Mouse (Mus musculus) kidney, embryonic 16.5 days (tissue): Measurements from ENCODE around the gene Schip1. TPM values are rescaled to one million over a fixed set of nuclear protein-coding genes. Genes with fewer than 3 reads are reported as not detected.

Experiments used
- polyA plus RNA-seq: library from polyadenylated mRNA; unstranded; fragments of >200 nt; fragmentation: Nextera tagmentation; extraction: Ambion mirVana; gene quantifications from 2 replicates; pipeline ENCODE4 v1.2.1, GENCODE M21; 2015

The Schip1 gene
- polyA plus RNA-seq, 1 experiment from 2014 or later, result 48.9 TPM

Other genes with a start within 250 kb of the Schip1 start
- gene Iqcj, start 172.6 kb upstream of the Schip1 start, polyA plus RNA-seq, result not detected in 2 replicates
- 0.27 TPM in 1 of 2 replicates, not detected in the other for gene Iqschfp, start 172.6 kb upstream of the Schip1 start, polyA plus RNA-seq